9 mouse cellular contexts compared by ENCODE assay signal in the genomic region with DNA sequence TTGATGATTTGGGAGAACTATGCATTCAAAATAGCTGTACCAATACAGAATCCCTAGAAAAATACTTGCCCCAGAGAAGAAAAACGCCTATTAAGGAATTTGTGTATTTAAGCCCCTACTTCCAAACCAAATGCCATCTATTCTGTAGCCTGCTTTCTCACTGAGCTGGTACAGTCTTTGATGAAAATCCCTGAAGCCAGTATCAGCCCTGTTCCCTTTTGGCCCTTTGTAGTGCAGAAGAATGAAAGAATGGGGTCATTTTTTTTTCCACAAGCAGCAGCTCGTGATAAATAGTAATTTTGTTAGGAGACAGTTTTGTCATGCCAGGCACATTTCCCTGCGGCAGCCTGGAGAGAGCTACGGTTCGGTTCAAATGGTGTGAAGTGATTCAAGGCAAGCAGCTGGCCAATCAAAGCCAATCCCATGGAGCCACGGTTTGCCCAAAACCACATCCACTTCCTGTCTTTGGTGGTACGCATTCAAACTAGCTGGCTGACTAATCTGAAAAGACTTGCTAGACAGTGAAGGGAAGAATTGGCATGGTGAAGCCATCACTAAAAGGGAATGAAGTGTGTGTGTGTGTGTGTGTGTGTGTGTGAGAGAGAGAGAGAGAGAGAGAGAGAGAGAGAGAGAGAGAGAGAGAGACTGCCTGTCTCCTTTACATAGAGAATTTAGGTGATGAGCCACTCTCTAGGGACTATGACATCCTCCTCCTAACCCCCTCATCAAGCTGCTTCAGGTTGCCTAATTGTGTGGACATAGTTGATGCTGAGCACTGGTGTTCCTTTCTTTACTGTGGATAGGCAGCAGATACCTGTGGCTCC.
DNase-seq lines count a peak whose midpoint lies in the region; ATAC-seq lines count a peak whose summit lies in the region.
"Had no signal": no experiment of that assay in that cellular context is flagged by ENCODE, and none has a peak within 500 bp of the region (broad histone marks: within the 10 kb centered on the region; RNA-seq: fewer than 3 reads in every experiment).

No protein-coding gene starts in this region.

- intact Hi-C loops in left cerebral cortex, postnatal 25 days (cut with DNase I) = no loop called here

- H3K27me3 ChIP-seq in forebrain, embryonic 14.5 days (replicated peaks; ENCODE audit: control insufficient read depth, insufficient read depth, low read length) = no peaks in the 10 kb centered on the region
- peaks cover 15% of the 10 kb centered on the region; the same call in 1 of the 2 replicates for H3K27me3 ChIP-seq in liver, embryonic 12.5 days (replicated peaks)

- H3K9ac ChIP-seq in forebrain, embryonic 14.5 days (ENCODE audit: low read length) = no peak overlapping the region; the same call in 1 of the 2 replicates
- no peak overlapping the region for H3K9ac ChIP-seq in liver, embryonic 12.5 days
- H3K9ac ChIP-seq: embryonic facial prominence, embryonic 12.5 days had no signal

- peak; percentile 91 for ATAC-seq in forebrain, embryonic 14.5 days
- no peak for ATAC-seq in liver, embryonic 12.5 days
- ATAC-seq in cerebellum, adult (ENCODE audit: insufficient number of reproducible peaks, low FRiP score, low TSS enrichment) = no peak

- WGBS in forebrain, embryonic 14.5 days = 32% methylated on average over 7 of the region's 7 CpGs
- 26% methylated on average over 7 of the region's 7 CpGs for whole genome bisulfite sequencing in liver, embryonic 12.5 days (ENCODE audit: insufficient replicate concordance)

- H3K9me3 ChIP-seq in forebrain, embryonic 14.5 days (replicated peaks; ENCODE audit: control insufficient read depth, low read length) = no peaks in the 10 kb centered on the region
- H3K9me3 ChIP-seq in liver, embryonic 12.5 days (replicated peaks) = no peaks in the 10 kb centered on the region
- H3K9me3 ChIP-seq: embryonic facial prominence, embryonic 12.5 days had no signal

- H3K36me3 ChIP-seq in forebrain, embryonic 14.5 days (ENCODE audit: control insufficient read depth, insufficient read depth, low read length) = no peaks in the 10 kb centered on the region
- no peaks in the 10 kb centered on the region for H3K36me3 ChIP-seq in liver, embryonic 12.5 days
- H3K36me3 ChIP-seq: embryonic facial prominence, embryonic 12.5 days had no signal

- H3K4me3 ChIP-seq in forebrain, embryonic 14.5 days (ENCODE audit: low read depth, low read length) = no peak overlapping the region
- no peak overlapping the region for H3K4me3 ChIP-seq in liver, embryonic 12.5 days
- H3K4me3 ChIP-seq: embryonic facial prominence, embryonic 12.5 days had no signal

- no peak overlapping the region for H3K4me2 ChIP-seq in forebrain, embryonic 14.5 days (ENCODE audit: low read length)
- H3K4me2 ChIP-seq in liver, embryonic 12.5 days = no peak overlapping the region
- H3K4me2 ChIP-seq: embryonic facial prominence, embryonic 12.5 days had no signal

- peak; percentile 21 to 45 for DNase-seq in layer of hippocampus, adult 18-20 months (ENCODE audit: low spot score in 2 of 2)
- DNase-seq in layer of hippocampus, postnatal 25 days (ENCODE audit: extremely low spot score in 1 of 2, low spot score in 1 of 2) = no peak
- DNase-seq in forebrain, embryonic 14.5 days (ENCODE audit: low spot score) = peak; percentile 89
- peak; percentile 17 to 72 for DNase-seq in left cerebral cortex, postnatal 25 days (ENCODE audit: low spot score in 2 of 2)
- peak; percentile 1 for DNase-seq in skeletal muscle tissue, adult 2 months (ENCODE audit: low read depth, low spot score)
- DNase-seq in adrenal gland, postnatal 36 days = no peak

- H3K4me1 ChIP-seq in forebrain, embryonic 14.5 days (ENCODE audit: control insufficient read depth, insufficient read depth, low read length) = peaks cover 13% of the 10 kb centered on the region; the same call in 1 of the 2 replicates
- no peaks in the 10 kb centered on the region for H3K4me1 ChIP-seq in liver, embryonic 12.5 days
- H3K4me1 ChIP-seq: embryonic facial prominence, embryonic 12.5 days had no signal

- H3K27ac ChIP-seq in forebrain, embryonic 14.5 days (ENCODE audit: low read depth, low read length) = peak overlapping the region; percentile 65; the same call in 1 of the 2 replicates
- no peak overlapping the region for H3K27ac ChIP-seq in liver, embryonic 12.5 days
- H3K27ac ChIP-seq: embryonic facial prominence, embryonic 12.5 days had no signal

Comparison
In these comparisons a context has a peak if more than half of its experiments do, and no peak if none do; other contexts are left out.
1. DNase-seq: peak in layer of hippocampus, adult 18-20 months (2 of 2), forebrain, embryonic 14.5 days (single experiment), left cerebral cortex, postnatal 25 days (2 of 2) and skeletal muscle tissue, adult 2 months (single experiment); none in layer of hippocampus, postnatal 25 days (0 of 2) and adrenal gland, postnatal 36 days (0 of 2).